Mouse (Mus musculus): Measurements from ENCODE around the gene Ptprd. TPM values are rescaled to one million over a fixed set of nuclear protein-coding genes. Genes with fewer than 3 reads are reported as not detected.

The Ptprd gene
- total and polyA plus RNA-seq, 3 experiments = not detected

DNA sequence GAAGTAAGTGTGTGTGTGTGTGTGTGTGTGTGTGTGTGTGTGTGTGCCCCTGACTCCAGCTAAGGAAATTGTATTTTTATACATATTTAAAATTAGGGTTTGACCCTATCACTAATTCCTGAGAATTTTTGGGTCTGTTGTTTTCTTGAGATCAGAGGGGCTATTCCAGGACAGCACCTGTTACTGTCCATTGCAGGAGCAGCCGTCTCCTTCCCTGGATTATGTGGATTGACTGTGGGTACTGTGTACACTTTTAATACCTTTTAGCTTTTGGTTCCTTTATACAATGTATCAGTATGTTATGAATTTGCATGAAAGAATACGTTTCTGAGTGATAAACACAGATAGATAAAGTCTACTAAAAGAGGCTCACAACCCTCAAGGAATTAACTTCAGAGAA lies 1670.0 kb downstream of the Ptprd start:
- H3K9me3 ChIP-seq (replicated peaks; ENCODE audit: insufficient read depth, low read length) = no peaks in the 10 kb centered on the region
- H3K79me2 ChIP-seq (ENCODE audit: control insufficient read depth, insufficient read depth, low read length, poor library complexity) = no peaks in the 10 kb centered on the region
- no peak for TF ChIP-seq GABPA (IDR thresholded peaks at IDR 0.05; ENCODE audit: low read depth, low read length)
- no peaks in the 10 kb centered on the region for H3K27me3 ChIP-seq (ENCODE audit: control insufficient read depth in 1 of 2, insufficient read depth in 2 of 2, low read length in 2 of 2)
- H3K36me3 ChIP-seq (ENCODE audit: control insufficient read depth in 1 of 2, insufficient read depth in 2 of 2, low read length in 2 of 2) = no peaks in the 10 kb centered on the region
- no peak for DNase-seq (ENCODE audit: low read depth, low spot score)
- H3K4me3 ChIP-seq (ENCODE audit: control insufficient read depth in 1 of 2, insufficient read depth in 1 of 2, low read depth in 2 of 2, low read length in 2 of 2) = no peak overlapping the region
- no peak overlapping the region for H3K27ac ChIP-seq (ENCODE audit: control insufficient read depth, low read depth, low read length)
- H3K4me1 ChIP-seq (ENCODE audit: control insufficient read depth in 1 of 2, insufficient read depth in 2 of 2, low read length in 2 of 2) = no peaks in the 10 kb centered on the region
- H3K9ac ChIP-seq (ENCODE audit: control insufficient read depth, low read depth, low read length, poor library complexity, severe bottlenecking) = no peak overlapping the region

DNA sequence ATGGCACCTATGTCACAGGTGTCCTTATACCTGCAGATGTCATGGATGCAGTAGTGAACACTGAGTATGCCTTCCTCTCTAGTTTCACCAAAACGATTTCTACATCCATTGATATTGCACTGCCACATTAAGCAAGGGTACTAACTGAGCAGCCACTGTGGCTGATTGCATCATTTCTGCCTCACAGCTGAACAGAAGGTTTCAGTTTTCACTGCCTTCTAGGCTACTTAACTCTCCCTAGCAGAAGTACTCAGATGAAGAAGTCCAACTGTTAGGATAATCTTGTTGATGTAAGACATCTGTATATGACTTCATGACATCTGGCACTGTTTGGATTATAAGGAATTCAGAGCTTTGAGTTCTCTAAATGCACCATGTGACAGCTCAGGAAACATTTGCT lies 1678.8 kb downstream of the Ptprd start:
- H3K4me3 ChIP-seq (ENCODE audit: control insufficient read depth in 1 of 2, insufficient read depth in 1 of 2, low read depth in 2 of 2, low read length in 2 of 2) = no peak overlapping the region
- DNase-seq (ENCODE audit: low read depth, low spot score) = no peak
- no peak overlapping the region for H3K27ac ChIP-seq (ENCODE audit: control insufficient read depth, low read depth, low read length)
- no peaks in the 10 kb centered on the region for H3K36me3 ChIP-seq (ENCODE audit: control insufficient read depth in 1 of 2, insufficient read depth in 2 of 2, low read length in 2 of 2)
- no peaks in the 10 kb centered on the region for H3K27me3 ChIP-seq (ENCODE audit: control insufficient read depth in 1 of 2, insufficient read depth in 2 of 2, low read length in 2 of 2)
- H3K9me3 ChIP-seq (replicated peaks; ENCODE audit: insufficient read depth, low read length) = no peaks in the 10 kb centered on the region
- H3K9ac ChIP-seq (ENCODE audit: control insufficient read depth, low read depth, low read length, poor library complexity, severe bottlenecking) = no peak overlapping the region
- no peaks in the 10 kb centered on the region for H3K79me2 ChIP-seq (ENCODE audit: control insufficient read depth, insufficient read depth, low read length, poor library complexity)
- no peaks in the 10 kb centered on the region for H3K4me1 ChIP-seq (ENCODE audit: control insufficient read depth in 1 of 2, insufficient read depth in 2 of 2, low read length in 2 of 2)
- TF ChIP-seq TBP (IDR thresholded peaks at IDR 0.05; ENCODE audit: low read depth, low read length) (no peak), NELFE (IDR thresholded peaks at IDR 0.05; ENCODE audit: low read depth, low read length) (no peak), ELF1 (IDR thresholded peaks at IDR 0.05; ENCODE audit: low read depth, low read length) (no peak), ZMIZ1 (IDR thresholded peaks at IDR 0.05; ENCODE audit: low read depth, low read length) (no peak), UBTF (IDR thresholded peaks at IDR 0.05; ENCODE audit: borderline replicate concordance, insufficient read depth, low read depth, low read length) (no peak), TCF12 (IDR thresholded peaks at IDR 0.05; ENCODE audit: low read depth, low read length) (no peak), MXI1 (IDR thresholded peaks at IDR 0.05; ENCODE audit: low read depth, low read length) (no peak), POLR2A (IDR thresholded peaks at IDR 0.05; ENCODE audit: control insufficient read depth in 1 of 2, insufficient read depth in 1 of 2, low read depth in 1 of 2, low read length in 2 of 2, poor library complexity in 1 of 2) (no peak), HCFC1 (IDR thresholded peaks at IDR 0.05; ENCODE audit: low read depth, low read length) (no peak), POLR2AphosphoS2 (IDR thresholded peaks at IDR 0.05; ENCODE audit: low read length) (no peak), CTCF (IDR thresholded peaks at IDR 0.05 in 2 of 3, conservative IDR thresholded peaks at IDR 0.05 in 1 of 3; ENCODE audit: control insufficient read depth in 1 of 3, insufficient read depth in 1 of 3, low read depth in 2 of 3, low read length in 3 of 3, poor library complexity in 1 of 3, severe bottlenecking in 1 of 3) (no peak), USF2 (IDR thresholded peaks at IDR 0.05; ENCODE audit: borderline replicate concordance in 1 of 2, insufficient read depth in 1 of 2, low read depth in 1 of 2, low read length in 2 of 2) (no peak), ETS1 (IDR thresholded peaks at IDR 0.05; ENCODE audit: low read depth, low read length) (no peak), SMC3 (IDR thresholded peaks at IDR 0.05; ENCODE audit: low read depth, low read length) (no peak), MAX (IDR thresholded peaks at IDR 0.05; ENCODE audit: low read length) (no peak), ZC3H11A (IDR thresholded peaks at IDR 0.05; ENCODE audit: low read depth, low read length) (no peak), ZKSCAN1 (IDR thresholded peaks at IDR 0.05; ENCODE audit: low read depth, low read length) (no peak), CHD1 (IDR thresholded peaks at IDR 0.05; ENCODE audit: low read depth, low read length) (no peak), POLR2AphosphoS5 (IDR thresholded peaks at IDR 0.05; ENCODE audit: borderline replicate concordance, low read depth, low read length) (no peak)

Data from MEL (cell line).